Mouse (Mus musculus) midbrain, embryonic 16.5 days (tissue): Measurements from ENCODE around the gene Aco2. TPM values are rescaled to one million over a fixed set of nuclear protein-coding genes. Genes with fewer than 3 reads are reported as not detected.

Experiments
- ATAC-seq: fragments of 200-750 bp; cut with Nextera tagmentation; 2 replicates; pipeline ENCODE4 v1.8.0; 2017; ENCODE audit warnings: moderate TSS enrichment
- H3K27ac ChIP-seq: fragments of 300-500 bp; sonication (generic); 2 replicates; pipeline ENCODE4 v1.5.1; 2014; ENCODE audit warnings: mild to moderate bottlenecking, low read length, mixed read lengths
- H3K27me3 ChIP-seq: fragments of 300-500 bp; sonication (generic); 2 replicates; pipeline ENCODE4 v1.6.1; 2014; ENCODE audit warnings: low read depth, low read length, mixed read lengths; ENCODE audit not compliant: control insufficient read depth, insufficient read depth
- H3K36me3 ChIP-seq: fragments of 300-500 bp; sonication (generic); 2 replicates; pipeline ENCODE4 v1.6.1; 2014; ENCODE audit warnings: mild to moderate bottlenecking, low read length, moderate library complexity, mixed read lengths; ENCODE audit not compliant: control insufficient read depth, insufficient read depth
- H3K4me1 ChIP-seq: fragments of 300-500 bp; sonication (generic); 2 replicates; pipeline ENCODE4 v1.6.1; 2014; ENCODE audit warnings: mild to moderate bottlenecking, low read length, mixed read lengths; ENCODE audit not compliant: control insufficient read depth, insufficient read depth
- H3K4me2 ChIP-seq: fragments of 300-500 bp; sonication (generic); 2 replicates; pipeline ENCODE4 v1.6.1; 2014; ENCODE audit warnings: mild to moderate bottlenecking, low read length, mixed read lengths
- H3K4me3 ChIP-seq: fragments of 300-500 bp; sonication (generic); 2 replicates; pipeline ENCODE4 v1.5.1; 2014; ENCODE audit warnings: low read depth, mild to moderate bottlenecking, low read length, moderate library complexity, mixed read lengths
- H3K9ac ChIP-seq: fragments of 300-500 bp; sonication (generic); 2 replicates; pipeline ENCODE4 v1.6.1; 2014; ENCODE audit warnings: low read depth, low read length, mixed read lengths
- H3K9me3 ChIP-seq: fragments of 300-500 bp; sonication (generic); replicated peaks from 2 replicates; pipeline ENCODE4 v1.6.1; 2014; ENCODE audit warnings: mild to moderate bottlenecking, low read length, mixed read lengths; ENCODE audit not compliant: control insufficient read depth, poor library complexity, severe bottlenecking
- WGBS: fragments of 180-500 bp; shearing (Covaris S2); extraction: QIAGEN DNeasy Blood & Tissue Kit; methylation state at CpG from one replicate; pipeline ENCODE4 v1.1.7; 2014; 5-methylcytosine and 5-hydroxymethylcytosine counted together
- polyA plus RNA-seq: library from polyadenylated mRNA; unstranded; fragments of >200 nt; fragmentation: Nextera tagmentation; extraction: Ambion mirVana; gene quantifications from 2 replicates; pipeline ENCODE4 v1.2.1, GENCODE M21; 2015

Aco2 gene
- polyA plus RNA-seq, 1 experiment from 2014 or later: 272 TPM

GRCm38 (mm10) chr15:81956457-81956856 lies 84.3 kb downstream of the Aco2 start:
- Histone ChIP-seq H3K36me3 (peaks cover 18% of the 10 kb centered on the region), H3K9me3 (no peaks in the 10 kb centered on the region), H3K27ac (no peak overlapping the region), H3K9ac (no peak overlapping the region), H3K27me3 (no peaks in the 10 kb centered on the region), H3K4me1 (peaks cover 10% of the 10 kb centered on the region), H3K4me3 (no peak overlapping the region), H3K4me2 (no peak overlapping the region)
- 58% methylated on average over 8 of the region's 8 CpGs for WGBS
- ATAC-seq: no peak

DNA sequence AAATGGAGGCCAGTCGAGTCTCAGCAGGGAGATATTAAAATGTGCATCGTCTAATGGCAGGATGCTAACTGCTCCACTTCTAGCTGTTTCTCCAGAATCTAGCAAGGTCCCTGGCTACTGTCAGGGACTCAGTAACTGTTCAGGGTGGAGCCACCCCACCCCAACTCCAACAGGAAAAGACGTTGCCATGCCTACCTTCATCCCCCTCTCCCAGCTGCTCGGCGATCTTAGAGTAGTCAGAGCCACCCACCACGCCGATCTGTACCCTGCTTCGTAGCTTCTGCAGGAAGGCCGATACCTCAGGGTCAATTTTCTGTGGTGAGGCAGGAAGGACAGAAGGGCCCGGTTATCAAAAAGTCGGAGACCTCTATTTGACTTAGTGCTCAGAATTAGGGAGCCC lies 85.5 kb downstream of the Aco2 start:
- H3K9ac ChIP-seq: no peak overlapping the region
- H3K36me3 ChIP-seq: peaks cover 18% of the 10 kb centered on the region
- WGBS: 88% methylated on average over 11 of the region's 11 CpGs
- no peak for ATAC-seq
- peaks cover 10% of the 10 kb centered on the region for H3K4me1 ChIP-seq
- H3K27ac ChIP-seq: no peak overlapping the region
- H3K4me3 ChIP-seq: no peak overlapping the region
- H3K27me3 ChIP-seq: no peaks in the 10 kb centered on the region
- H3K4me2 ChIP-seq: no peak overlapping the region
- H3K9me3 ChIP-seq: no peaks in the 10 kb centered on the region

- no peak for ATAC-seq
- H3K4me2 ChIP-seq: peak overlapping the region; percentile 88; the same call in 1 of the 2 replicates
- no peaks in the 10 kb centered on the region for H3K27me3 ChIP-seq
- no peak overlapping the region for H3K4me3 ChIP-seq
- peaks cover 18% of the 10 kb centered on the region for H3K36me3 ChIP-seq
- peaks cover 10% of the 10 kb centered on the region for H3K4me1 ChIP-seq
- 94% methylated on average over 3 of the region's 3 CpGs for WGBS
- no peak overlapping the region for H3K9ac ChIP-seq
- H3K9me3 ChIP-seq: no peaks in the 10 kb centered on the region
- no peak overlapping the region for H3K27ac ChIP-seq
These were observed 86.8 kb downstream of the Aco2 start for GRCm38 (mm10) chr15:81958906-81959305.

DNA sequence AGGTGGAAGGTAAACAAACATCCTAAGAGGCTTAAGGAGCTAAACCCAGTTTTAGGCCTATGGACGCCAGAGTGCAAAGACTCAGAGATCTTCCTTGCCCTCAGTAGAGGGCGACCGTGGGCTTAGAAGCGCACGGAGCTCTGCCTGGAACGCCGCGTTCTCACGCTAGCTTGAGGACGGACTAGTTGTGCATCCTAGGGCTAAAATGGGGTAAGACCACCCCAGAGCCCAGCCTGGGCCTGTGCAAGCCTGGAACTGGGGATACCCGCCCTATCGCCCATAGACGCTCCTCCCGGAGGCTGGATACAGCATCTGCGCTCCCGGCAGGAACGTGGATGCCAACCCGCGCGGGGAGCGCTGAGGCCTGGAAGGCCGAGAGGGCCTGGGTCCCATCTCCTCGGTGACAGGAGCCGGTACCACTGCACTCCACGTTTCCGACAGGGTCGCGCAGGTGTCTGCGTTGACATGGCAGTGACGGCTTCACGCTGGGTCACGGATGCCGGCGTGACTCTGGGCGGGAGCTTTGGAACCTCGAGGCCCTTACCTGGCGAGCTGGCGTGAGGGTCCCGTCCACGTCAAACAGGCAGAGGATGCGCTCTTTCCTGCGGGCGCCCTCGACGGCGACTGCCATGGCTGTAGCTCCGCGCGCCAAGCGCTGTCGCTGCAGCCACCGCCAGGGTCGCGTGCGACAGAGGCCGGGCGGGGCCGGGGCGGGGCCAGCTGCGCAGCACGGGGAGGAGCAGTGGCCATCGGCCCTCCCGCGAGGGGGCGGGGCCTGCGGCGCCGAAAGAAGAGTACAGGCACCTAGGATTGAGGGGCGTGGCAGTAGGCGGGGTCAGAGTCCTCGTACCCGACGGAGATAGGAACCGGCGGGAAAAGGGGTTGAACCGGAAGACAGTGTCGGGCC lies 88.3 kb downstream of the Aco2 start, which contains the start of gene Pmm1:
TSS of gene Pmm1 (minus strand) at position 760 of the 907 bp plus-strand sequence.
- under 1% methylated on average over 77 of the region's 77 CpGs for WGBS
- peaks cover 10% of the 10 kb centered on the region for H3K4me1 ChIP-seq
- H3K4me2 ChIP-seq: peak within 1 kb of the TSS; percentile 88
- no peaks in the 10 kb centered on the region for H3K27me3 ChIP-seq
- H3K27ac ChIP-seq: peak within 1 kb of the TSS; percentile 93
- H3K9ac ChIP-seq: peak within 1 kb of the TSS; percentile 92
- H3K4me3 ChIP-seq: peak within 1 kb of the TSS; percentile 58
- peak; percentile 98 for ATAC-seq
- peaks cover 4% of the 10 kb centered on the region; the same call in 1 of the 2 replicates for H3K36me3 ChIP-seq
- no peaks in the 10 kb centered on the region for H3K9me3 ChIP-seq

DNA sequence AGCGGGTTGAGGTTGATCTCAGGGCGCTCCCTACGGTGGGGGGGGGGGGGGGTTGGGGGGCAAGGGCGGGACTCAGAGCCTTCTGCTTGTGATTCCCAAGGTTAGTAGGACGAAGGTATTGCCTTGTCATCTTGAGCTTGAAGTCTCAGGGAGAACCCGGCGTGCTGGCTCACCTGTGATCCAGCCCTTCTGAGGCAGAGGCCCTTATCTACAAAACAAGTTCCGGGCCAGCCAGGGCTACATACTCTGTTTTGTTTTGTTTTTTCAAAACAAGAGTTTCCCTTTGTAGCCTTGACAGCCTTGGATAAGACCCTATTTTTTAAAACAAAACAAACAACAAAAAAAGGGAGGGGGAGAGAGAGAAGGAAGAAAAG lies 89.0 kb downstream of the Aco2 start:
- H3K27ac ChIP-seq: peak overlapping the region; percentile 67
- peak overlapping the region; percentile 88 for H3K4me2 ChIP-seq
- H3K27me3 ChIP-seq: no peaks in the 10 kb centered on the region
- no peaks in the 10 kb centered on the region for H3K36me3 ChIP-seq
- H3K4me3 ChIP-seq: peak overlapping the region; percentile 58
- 3% methylated on average over 6 of the region's 8 CpGs for WGBS
- H3K4me1 ChIP-seq: peaks cover 10% of the 10 kb centered on the region
- H3K9me3 ChIP-seq: no peaks in the 10 kb centered on the region
- H3K9ac ChIP-seq: peak overlapping the region; percentile 38; the same call in 1 of the 2 replicates
- no peak; the same call in 1 of the 2 replicates for ATAC-seq

- no peaks in the 10 kb centered on the region for H3K27me3 ChIP-seq
- H3K36me3 ChIP-seq: no peaks in the 10 kb centered on the region
- H3K4me2 ChIP-seq: no peak overlapping the region
- H3K9me3 ChIP-seq: no peaks in the 10 kb centered on the region
- no peak overlapping the region for H3K27ac ChIP-seq
- H3K4me1 ChIP-seq: peaks cover 6% of the 10 kb centered on the region
- H3K9ac ChIP-seq: no peak overlapping the region
- no peak overlapping the region for H3K4me3 ChIP-seq
- ATAC-seq: no peak
- WGBS: 84% methylated on average over 1 of the region's 1 CpGs
These were observed 92.2 kb downstream of the Aco2 start for GRCm38 (mm10) chr15:81964262-81964661.

Other genes with a start within 250 kb of the Aco2 start
- 31.9 and 32.8 TPM in 2 replicates for gene L3mbtl2, start 208.4 kb upstream of the Aco2 start, polyA plus RNA-seq
- 41.4 and 42.5 TPM in 2 replicates for gene Chadl, start 175.0 kb upstream of the Aco2 start, polyA plus RNA-seq
- 53.1 and 54.2 TPM in 2 replicates for gene Zc3h7b, start 127.3 kb upstream of the Aco2 start, polyA plus RNA-seq
- gene Rangap1, start 126.8 kb upstream of the Aco2 start, polyA plus RNA-seq: 157 and 161 TPM in 2 replicates
- 22.7 and 22.8 TPM in 2 replicates for gene Tef, start 69.9 kb upstream of the Aco2 start, polyA plus RNA-seq
- 15.6 and 17.1 TPM in 2 replicates for gene Tob2, start 13.5 kb upstream of the Aco2 start, polyA plus RNA-seq
- 107 and 117 TPM in 2 replicates for gene Phf5a, start 398 bp upstream of the Aco2 start, polyA plus RNA-seq
- 74.3 and 77.2 TPM in 2 replicates for gene Polr3h, start 53.9 kb downstream of the Aco2 start, polyA plus RNA-seq
- 241 and 293 TPM in 2 replicates for gene Csdc2, start 64.5 kb downstream of the Aco2 start, polyA plus RNA-seq
- 81.4 and 107 TPM in 2 replicates for gene Pmm1, start 88.6 kb downstream of the Aco2 start, polyA plus RNA-seq
- not detected in 2 replicates for gene 1700029P11Rik, start 108.2 kb downstream of the Aco2 start, polyA plus RNA-seq
- 36.5 and 37.3 TPM in 2 replicates for gene Xrcc6, start 115.5 kb downstream of the Aco2 start, polyA plus RNA-seq
- gene Desi1, start 161.6 kb downstream of the Aco2 start, polyA plus RNA-seq: 46.4 and 47.2 TPM in 2 replicates
- 217 and 249 TPM in 2 replicates for gene Snu13, start 175.3 kb downstream of the Aco2 start, polyA plus RNA-seq
- not detected in 2 replicates for gene 4930407I10Rik, start 186.8 kb downstream of the Aco2 start, polyA plus RNA-seq
- 0.05 TPM in 1 of 2 replicates, not detected in the other for gene Mei1, start 197.7 kb downstream of the Aco2 start, polyA plus RNA-seq